Mouse (Mus musculus): ENCODE results near the gene Nudt1. TPM values are rescaled to one million over a fixed set of nuclear protein-coding genes. Genes with fewer than 3 reads are reported as not detected.

The Nudt1 gene
- polyA plus RNA-seq, 1 experiment, result 18.9 TPM

GRCm38 (mm10) chr5:140378121-140378853 is 56.8 kb downstream of the Nudt1 start:
- WGBS, result 78% methylated on average over 6 of the region's 6 CpGs
- DNase-seq (ENCODE audit: low read depth, low spot score), result no peak

- WGBS, result 82% methylated on average over 6 of the region's 6 CpGs
- DNase-seq (ENCODE audit: low read depth, low spot score), result no peak
These were observed 57.8 kb downstream of the Nudt1 start for GRCm38 (mm10) chr5:140379299-140379698.

- WGBS, result 85% methylated on average over 7 of the region's 7 CpGs
- DNase-seq (ENCODE audit: low read depth, low spot score), result no peak
These were observed 59.7 kb downstream of the Nudt1 start for GRCm38 (mm10) chr5:140381156-140381555.

- 86% methylated on average over 6 of the region's 6 CpGs for WGBS
- DNase-seq (ENCODE audit: low read depth, low spot score), result no peak
These were observed 61.2 kb downstream of the Nudt1 start for GRCm38 (mm10) chr5:140382688-140383087.

- 51% methylated on average over 7 of the region's 7 CpGs for WGBS
- no peak for DNase-seq (ENCODE audit: low read depth, low spot score)
These were observed 62.1 kb downstream of the Nudt1 start for GRCm38 (mm10) chr5:140383559-140383958.

GRCm38 (mm10) chr5:140384462-140384861 is 63.0 kb downstream of the Nudt1 start:
- 93% methylated on average over 1 of the region's 1 CpGs for WGBS

GRCm38 (mm10) chr5:140387236-140387635 is 65.8 kb downstream of the Nudt1 start:
- DNase-seq (ENCODE audit: low read depth, low spot score), result no peak
- WGBS, result 87% methylated on average over 7 of the region's 7 CpGs

More at GRCm38 (mm10) chr5:140384462-140384861, 63.0 kb downstream of the Nudt1 start:
- DNase-seq (ENCODE audit: low read depth, low spot score), result no peak

Other genes with a start within 250 kb of the Nudt1 start
- 16.8 and 19.7 TPM in 2 replicates for gene Mad1l1, start 104 bp upstream of the Nudt1 start, polyA plus RNA-seq (2012; rRNA removed)
- 7.6 and 8.3 TPM in 2 replicates for gene Mrm2, start 10.2 kb downstream of the Nudt1 start, polyA plus RNA-seq (2012; rRNA removed)
- gene Snx8, start 67.6 kb downstream of the Nudt1 start, polyA plus RNA-seq (2012; rRNA removed), result 8.8 and 8.9 TPM in 2 replicates
- 85.5 and 96.5 TPM in 2 replicates for gene Eif3b, start 97.7 kb downstream of the Nudt1 start, polyA plus RNA-seq (2012; rRNA removed)
- gene Gm4869, start 124.0 kb downstream of the Nudt1 start, polyA plus RNA-seq (2012; rRNA removed), result 0.03 TPM in 1 of 2 replicates, not detected in the other
- gene Chst12, start 183.9 kb downstream of the Nudt1 start, polyA plus RNA-seq (2012; rRNA removed), result 13.1 and 16.8 TPM in 2 replicates
- gene Grifin, start 243.4 kb downstream of the Nudt1 start, polyA plus RNA-seq (2012; rRNA removed), result not detected in 2 replicates